Mouse (Mus musculus) testis, adult 2 months (tissue): ENCODE measurements around the gene Exosc5. TPM values are rescaled to one million over a fixed set of nuclear protein-coding genes. Genes with fewer than 3 reads are reported as not detected.
A peak's percentile ranks its signal among the peaks of the same experiment; 100 is the strongest.

Source experiments
- H3K27ac ChIP-seq: fragments of 200-500 bp; 2 replicates; pipeline ENCODE4 v1.5.1; 2012; ENCODE audit warnings: low read depth, low read length; ENCODE audit not compliant: control insufficient read depth, insufficient read depth
- H3K27me3 ChIP-seq: fragments of 200-500 bp; 2 replicates; pipeline ENCODE4 v1.6.1; 2012; ENCODE audit warnings: mild to moderate bottlenecking, low read length, moderate library complexity; ENCODE audit not compliant: control insufficient read depth, insufficient read depth
- H3K36me3 ChIP-seq: fragments of 200-500 bp; 2 replicates; pipeline ENCODE4 v1.6.1; 2012; ENCODE audit warnings: mild to moderate bottlenecking, low read length; ENCODE audit not compliant: control insufficient read depth, insufficient read depth
- H3K4me1 ChIP-seq: fragments of 200-500 bp; 2 replicates; pipeline ENCODE4 v1.6.1; 2012; ENCODE audit warnings: low read length; ENCODE audit not compliant: control insufficient read depth, insufficient read depth
- H3K4me3 ChIP-seq: fragments of 200-500 bp; 2 replicates; pipeline ENCODE4 v1.5.1; 2012; ENCODE audit warnings: low read depth, mild to moderate bottlenecking, low read length, moderate library complexity, mixed read lengths; ENCODE audit not compliant: control insufficient read depth
- CTCF ChIP-seq: fragments of 200-500 bp; IDR thresholded peaks from 2 replicates; pipeline ENCODE4 v1.5.1; 2012; ENCODE audit warnings: low read depth, mild to moderate bottlenecking, inconsistent platforms, low read length, moderate library complexity; ENCODE audit not compliant: control insufficient read depth, insufficient read depth, insufficient replicate concordance
- POLR2A ChIP-seq: fragments of 200-500 bp; IDR thresholded peaks from 2 replicates; pipeline ENCODE4 v1.6.1; 2012; ENCODE audit warnings: low read depth, mild to moderate bottlenecking, inconsistent platforms, low read length, moderate library complexity; ENCODE audit not compliant: control insufficient read depth
- polyA plus RNA-seq: library from polyadenylated mRNA; depleted of rRNA; stranded (reverse); fragments of >200 nt; gene quantifications from 2 replicates; pipeline ENCODE4 v1.2.3, GENCODE M21; 2012; rRNA removed

Gene Exosc5
- 466 and 545 TPM in 2 replicates for polyA plus RNA-seq

- peak within 1 kb of the TSS; percentile 95 for H3K27ac ChIP-seq
- peak; percentile 94 for TF ChIP-seq POLR2A
- no peak for TF ChIP-seq CTCF
- H3K4me1 ChIP-seq = peaks cover 5% of the 10 kb centered on the region
- H3K27me3 ChIP-seq = no peaks in the 10 kb centered on the region
- H3K4me3 ChIP-seq = peak within 1 kb of the TSS; percentile 96
- no peaks in the 10 kb centered on the region; the same call in 1 of the 2 replicates for H3K36me3 ChIP-seq
Measured at GRCm38 (mm10) chr7:25658657-25659472, at the start of gene Exosc5, which contains the start of gene Bckdha. TSS of gene Exosc5 (plus strand) at chr7:25659164. TSS of gene Bckdha (minus strand) at chr7:25658981.

- Histone ChIP-seq H3K4me1 (peaks cover 1% of the 10 kb centered on the region; the same call in 1 of the 2 replicates), H3K27me3 (no peaks in the 10 kb centered on the region)
Measured at GRCm38 (mm10) chr7:25610056-25610455, 48.9 kb upstream of the Exosc5 start.

GRCm38 (mm10) chr7:25611501-25611900 lies 47.5 kb upstream of the Exosc5 start:
- no peaks in the 10 kb centered on the region for H3K36me3 ChIP-seq
- H3K4me1 ChIP-seq = peaks cover 4% of the 10 kb centered on the region
- H3K4me3 ChIP-seq = no peak overlapping the region
- TF ChIP-seq POLR2A (no peak), CTCF (no peak)
- H3K27ac ChIP-seq = no peak overlapping the region
- no peaks in the 10 kb centered on the region for H3K27me3 ChIP-seq

More at GRCm38 (mm10) chr7:25610056-25610455, 48.9 kb upstream of the Exosc5 start:
- H3K4me3 ChIP-seq = no peak overlapping the region
- H3K36me3 ChIP-seq = no peaks in the 10 kb centered on the region
- TF ChIP-seq POLR2A = no peak
- TF ChIP-seq CTCF = no peak
- no peak overlapping the region for H3K27ac ChIP-seq

- Histone ChIP-seq H3K4me3 (no peak overlapping the region), H3K36me3 (no peaks in the 10 kb centered on the region), H3K4me1 (peaks cover 7% of the 10 kb centered on the region), H3K27me3 (no peaks in the 10 kb centered on the region), H3K27ac (no peak overlapping the region)
- TF ChIP-seq POLR2A = no peak
- TF ChIP-seq CTCF = no peak
Measured at GRCm38 (mm10) chr7:25614086-25614485, 44.9 kb upstream of the Exosc5 start.

- Histone ChIP-seq H3K4me3 (no peak overlapping the region), H3K36me3 (no peaks in the 10 kb centered on the region), H3K4me1 (peaks cover 9% of the 10 kb centered on the region), H3K27ac (no peak overlapping the region), H3K27me3 (no peaks in the 10 kb centered on the region)
- no peak for TF ChIP-seq CTCF
- TF ChIP-seq POLR2A = no peak
Measured at GRCm38 (mm10) chr7:25614831-25615705, 43.9 kb upstream of the Exosc5 start.

GRCm38 (mm10) chr7:25615706-25616011 lies 43.3 kb upstream of the Exosc5 start, which contains the start of gene Erich4:
TSS of gene Erich4 (minus strand) at chr7:25615892.
- no peak within 1 kb of the TSS for H3K4me3 ChIP-seq

More at GRCm38 (mm10) chr7:25615706-25616011, 43.3 kb upstream of the Exosc5 start, which contains the start of gene Erich4:
- TF ChIP-seq POLR2A (no peak), CTCF (no peak)
- H3K4me1 ChIP-seq = peaks cover 12% of the 10 kb centered on the region
- H3K27me3 ChIP-seq = no peaks in the 10 kb centered on the region
- H3K36me3 ChIP-seq = no peaks in the 10 kb centered on the region
- H3K27ac ChIP-seq = no peak within 1 kb of the TSS
